Mouse (Mus musculus) hindlimb bud, embryonic 11.5 days (tissue): ENCODE data around the gene Cpne4.

Experiments
- DNase-seq: peaks from one replicate; pipeline ENCODE4 v3.0.0-alpha.2; 2012; ENCODE audit warnings: low read depth, low spot score; ENCODE audit errors: extremely low spot score

The Cpne4 gene

DNA sequence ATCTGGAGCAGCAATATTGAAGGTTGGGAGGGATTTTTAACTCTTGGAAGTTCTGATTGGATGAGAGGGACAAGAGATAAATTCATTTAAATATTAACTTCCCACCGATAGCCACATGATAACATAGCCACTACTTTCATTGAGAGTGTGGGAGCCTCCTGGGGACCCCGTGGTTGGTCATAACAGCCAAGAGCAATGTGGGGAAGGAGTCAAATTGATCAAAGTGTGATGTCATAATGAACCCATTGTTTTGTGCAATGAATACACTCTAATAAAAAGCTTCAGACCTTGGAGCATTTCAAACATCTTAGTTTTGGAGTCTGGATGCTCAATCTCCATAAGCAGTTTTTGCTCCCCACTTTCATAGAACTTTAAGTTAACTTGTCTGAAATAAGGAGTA is at the start of gene Cpne4:
Cpne4 (plus strand) TSS at position 301 of the 400 bp plus-strand sequence.
- DNase-seq, result no peak

GRCm38 (mm10) chr9:104515187-104515586 is 31.9 kb upstream of the Cpne4 start:
- no peak for DNase-seq

DNA sequence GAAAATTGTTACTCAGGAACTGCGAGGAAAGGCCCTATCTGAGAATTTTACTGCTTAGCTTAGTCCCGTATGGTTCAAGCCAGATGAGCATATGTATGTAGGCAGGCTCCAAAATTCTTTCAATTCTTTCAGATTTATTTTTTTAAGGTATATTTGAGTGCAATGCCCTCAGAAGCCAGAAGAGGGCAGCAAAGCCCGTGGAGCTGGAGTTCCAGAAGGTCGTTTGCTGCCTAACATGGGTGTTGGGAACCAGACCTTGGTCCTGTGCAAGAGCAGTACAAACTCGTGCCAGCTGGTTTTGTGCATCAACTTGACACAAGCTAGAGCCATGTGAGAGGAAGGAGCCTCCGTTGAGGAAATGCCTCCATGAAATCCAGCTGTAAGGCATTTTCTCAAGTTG is 11.6 kb upstream of the Cpne4 start:
- DNase-seq, result no peak

GRCm38 (mm10) chr9:104565815-104566214 is 18.7 kb downstream of the Cpne4 start:
- DNase-seq, result no peak

DNA sequence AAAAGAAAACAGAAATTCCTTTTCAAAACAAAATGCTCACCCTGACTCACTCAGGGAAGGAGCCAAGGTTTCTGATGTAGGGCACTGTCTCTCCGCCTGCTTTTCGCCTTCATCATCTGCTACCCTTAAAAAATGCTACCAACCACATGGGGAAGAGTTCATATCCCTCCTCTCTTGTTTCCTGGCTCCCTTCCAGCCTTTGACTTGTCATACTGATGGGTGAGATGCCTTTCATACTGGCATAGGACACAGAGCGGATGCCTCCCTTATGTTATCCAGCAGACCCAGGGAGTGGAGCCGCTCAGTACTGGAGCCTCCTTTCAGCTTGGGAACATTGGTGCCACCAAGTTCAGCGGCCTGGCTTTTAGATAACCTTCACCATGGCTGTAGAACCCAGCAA is 19.4 kb downstream of the Cpne4 start:
- no peak for DNase-seq

DNA sequence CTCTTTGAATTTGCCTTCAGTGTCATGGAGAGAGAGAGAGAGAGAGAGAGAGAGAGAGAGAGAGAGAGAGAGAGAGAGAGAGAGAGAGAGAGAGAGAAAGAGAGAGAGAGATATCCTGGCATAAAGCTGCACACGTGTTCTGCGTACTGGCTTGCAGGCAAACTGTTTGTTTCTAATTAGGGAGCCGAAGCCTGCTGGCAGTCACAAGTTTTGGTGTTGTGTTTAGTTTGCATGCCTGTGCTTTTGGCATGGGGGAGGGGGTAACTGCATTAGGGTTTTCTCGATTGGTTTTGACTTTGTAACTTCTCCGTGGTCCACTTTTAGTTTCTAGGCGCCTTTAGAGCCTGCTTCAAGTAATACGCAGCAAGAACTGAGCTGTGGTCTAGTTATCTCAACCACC is 20.0 kb downstream of the Cpne4 start:
- no peak for DNase-seq

- DNase-seq, result peak; percentile 26
These were observed 22.5 kb downstream of the Cpne4 start for GRCm38 (mm10) chr9:104569480-104570167.

- no peak for DNase-seq
These were observed 25.8 kb downstream of the Cpne4 start for GRCm38 (mm10) chr9:104572856-104573255.

DNA sequence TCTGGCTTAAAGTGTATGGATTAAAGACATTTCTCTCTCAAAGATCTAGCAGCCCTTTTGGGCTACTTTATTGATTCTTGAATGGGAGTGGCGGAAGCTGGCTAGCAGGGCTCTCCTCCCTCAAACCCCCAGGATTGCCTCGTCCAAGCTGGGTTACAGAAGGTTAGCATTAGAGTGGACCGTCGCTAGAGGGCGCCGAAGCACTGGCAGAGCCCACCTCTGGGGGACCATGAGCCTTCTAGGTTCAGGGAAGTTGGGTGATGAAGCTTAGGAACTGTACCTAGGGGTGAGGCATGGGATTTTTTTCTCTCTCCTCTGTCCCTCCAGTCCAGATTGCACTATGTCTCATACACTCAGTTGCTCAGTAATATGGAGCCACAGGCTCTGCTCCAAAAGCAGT is 27.4 kb downstream of the Cpne4 start:
- peak; percentile 28 for DNase-seq

- no peak for DNase-seq
These were observed 35.0 kb downstream of the Cpne4 start for GRCm38 (mm10) chr9:104581921-104582624.

- no peak for DNase-seq
These were observed 35.6 kb downstream of the Cpne4 start for GRCm38 (mm10) chr9:104582675-104583074.

- DNase-seq, result no peak
These were observed 47.5 kb downstream of the Cpne4 start for GRCm38 (mm10) chr9:104594550-104594949.

GRCm38 (mm10) chr9:104594979-104595378 is 47.9 kb downstream of the Cpne4 start:
- no peak for DNase-seq

DNA sequence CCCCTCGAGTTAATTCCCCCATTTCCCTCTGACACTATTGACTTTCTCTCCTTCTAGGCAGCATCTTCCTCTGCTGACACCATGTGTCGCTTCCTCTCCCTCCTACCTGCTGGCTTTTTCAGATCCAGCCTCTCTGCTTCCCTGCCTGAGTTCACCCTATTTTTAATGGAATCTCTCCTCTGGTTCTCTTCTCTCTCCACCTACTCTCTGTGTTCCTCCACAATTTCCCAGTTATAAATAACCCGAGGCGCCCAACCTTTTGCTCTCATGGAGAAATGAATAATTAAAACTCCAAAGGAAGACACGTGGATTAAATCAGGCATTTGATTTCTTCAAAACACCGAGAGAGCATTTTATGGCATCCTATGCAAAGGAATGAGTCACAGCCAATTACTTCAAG is 65.4 kb downstream of the Cpne4 start:
- no peak for DNase-seq

DNA sequence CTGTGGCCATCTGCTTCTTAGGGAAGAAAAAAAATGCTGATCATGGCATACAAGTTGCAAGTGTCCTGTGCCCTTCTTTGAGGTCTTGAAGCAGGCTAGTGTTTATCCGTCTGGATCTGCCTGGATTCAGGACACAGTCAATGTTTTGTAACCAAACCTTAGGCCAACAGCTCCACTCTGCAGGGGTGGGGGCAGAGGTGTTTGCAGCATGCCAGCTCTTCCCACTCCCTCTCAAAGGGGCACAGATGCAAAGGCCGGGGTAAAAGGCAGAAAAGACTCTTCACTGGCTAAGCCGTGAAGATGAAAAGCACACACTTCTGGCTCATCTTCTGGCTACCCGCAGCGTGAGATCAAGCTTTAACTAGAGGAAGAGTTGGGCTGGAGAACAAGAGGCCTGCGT is 69.6 kb downstream of the Cpne4 start:
- DNase-seq, result no peak

GRCm38 (mm10) chr9:104623564-104623963 is 76.5 kb downstream of the Cpne4 start:
- DNase-seq, result no peak

- DNase-seq, result no peak
These were observed 80.7 kb downstream of the Cpne4 start for GRCm38 (mm10) chr9:104627816-104628215.

DNA sequence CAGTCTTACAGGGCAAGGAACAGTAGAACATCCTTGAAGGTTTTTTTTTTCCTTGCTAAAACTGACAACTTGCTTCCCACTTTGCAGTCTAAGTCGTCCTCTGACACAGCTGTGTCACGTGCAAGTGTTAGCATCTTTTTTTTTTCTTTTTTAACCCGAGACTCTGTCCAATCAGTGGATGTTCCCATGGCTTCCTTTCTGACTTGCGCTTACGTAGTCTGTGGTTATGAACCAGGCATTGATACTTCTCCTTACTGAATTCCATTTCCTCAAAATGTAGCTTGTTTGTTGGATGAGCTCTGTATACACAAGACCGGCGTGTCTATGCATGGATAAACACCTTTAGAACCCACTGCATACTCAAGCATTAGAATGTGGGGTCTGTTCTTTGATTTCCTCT is 82.2 kb downstream of the Cpne4 start:
- DNase-seq, result no peak

DNA sequence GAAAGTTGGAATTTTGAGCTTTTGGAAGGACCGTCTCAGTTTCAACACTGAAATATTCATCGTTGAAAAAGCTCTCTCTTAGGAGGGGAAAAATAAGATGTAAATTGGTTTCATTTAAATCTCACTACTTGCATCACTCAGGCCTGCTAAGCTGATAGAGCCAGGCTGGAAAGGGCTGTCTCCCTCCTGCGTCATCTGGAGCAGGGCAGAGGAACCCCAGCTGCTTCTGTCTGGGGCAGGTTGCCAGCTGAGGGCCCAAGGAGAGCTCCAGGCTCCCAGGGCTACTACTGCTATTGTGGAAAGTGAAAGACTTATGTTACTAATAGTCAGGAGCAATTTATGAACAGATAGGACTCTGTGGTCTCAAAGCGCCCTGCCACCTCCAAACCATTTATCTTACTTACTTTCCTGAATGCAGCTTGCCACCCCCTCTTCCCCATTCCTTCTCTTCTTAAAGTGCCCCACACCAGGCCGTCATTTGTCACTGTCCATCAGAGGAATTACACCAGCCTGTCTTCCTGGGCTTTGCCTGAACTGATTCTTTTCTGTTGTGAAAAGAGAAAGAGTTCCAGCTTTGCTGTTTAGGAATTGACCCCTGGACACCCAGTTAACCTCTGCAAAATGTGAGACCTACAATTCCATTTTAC is 99.4 kb downstream of the Cpne4 start:
- no peak for DNase-seq

DNA sequence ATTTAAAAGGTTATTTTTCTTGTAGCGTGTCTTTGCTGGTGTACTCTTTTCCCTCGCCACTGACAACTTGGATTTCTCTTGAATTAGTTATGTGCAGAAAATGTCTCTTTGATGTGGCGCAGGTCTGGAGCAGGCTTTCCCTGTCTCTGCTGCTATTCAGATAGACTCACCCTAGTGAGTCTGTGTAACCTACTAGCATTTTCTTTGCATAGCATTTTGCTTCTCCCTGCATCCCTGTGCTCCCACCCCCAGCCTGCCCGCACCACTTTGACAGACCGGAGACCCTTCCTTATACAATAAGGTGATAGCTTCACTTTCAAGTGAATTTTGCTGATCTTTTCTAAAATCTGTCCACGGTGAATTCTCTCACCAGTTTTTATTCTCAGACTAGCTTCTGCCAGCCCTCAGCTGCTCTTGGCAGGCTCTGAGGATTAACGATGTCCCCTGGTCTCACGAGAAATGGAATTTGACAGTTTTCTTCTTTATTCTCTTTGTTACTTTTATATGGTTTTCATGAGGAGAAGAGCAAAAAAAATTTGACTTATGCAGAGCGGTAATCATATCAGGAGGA is 105.7 kb downstream of the Cpne4 start:
- DNase-seq, result no peak

GRCm38 (mm10) chr9:104659758-104660157 is 112.7 kb downstream of the Cpne4 start:
- DNase-seq, result no peak

DNA sequence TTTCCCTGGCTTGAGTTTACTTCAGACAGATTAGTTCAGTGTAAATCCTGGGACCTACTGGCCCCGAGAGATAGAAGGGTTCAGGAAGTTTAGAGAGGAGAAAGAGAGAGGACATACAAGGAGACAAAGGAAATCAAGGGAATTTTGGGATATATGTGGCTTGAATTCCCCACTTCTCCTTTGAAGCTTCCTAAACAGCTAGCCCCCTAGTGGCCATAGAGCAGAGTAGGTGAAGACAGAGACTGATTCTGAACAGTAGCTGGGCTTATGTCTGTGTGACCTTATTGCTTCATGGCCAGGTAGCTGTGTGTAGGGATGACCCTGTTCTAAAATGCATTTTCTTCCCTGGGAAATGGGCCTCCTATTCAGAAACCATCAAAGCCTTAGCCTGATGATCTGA is 129.6 kb downstream of the Cpne4 start:
- DNase-seq, result no peak
